Mouse (Mus musculus): Measurements from ENCODE around the gene Lhx1. TPM values are rescaled to one million over a fixed set of nuclear protein-coding genes. Genes with fewer than 3 reads are reported as not detected.

The Lhx1 gene
- polyA plus RNA-seq (2014; fragmentation: Nextera tagmentation; extraction: Ambion mirVana): 42.4 and 46.3 TPM in 2 replicates

DNA sequence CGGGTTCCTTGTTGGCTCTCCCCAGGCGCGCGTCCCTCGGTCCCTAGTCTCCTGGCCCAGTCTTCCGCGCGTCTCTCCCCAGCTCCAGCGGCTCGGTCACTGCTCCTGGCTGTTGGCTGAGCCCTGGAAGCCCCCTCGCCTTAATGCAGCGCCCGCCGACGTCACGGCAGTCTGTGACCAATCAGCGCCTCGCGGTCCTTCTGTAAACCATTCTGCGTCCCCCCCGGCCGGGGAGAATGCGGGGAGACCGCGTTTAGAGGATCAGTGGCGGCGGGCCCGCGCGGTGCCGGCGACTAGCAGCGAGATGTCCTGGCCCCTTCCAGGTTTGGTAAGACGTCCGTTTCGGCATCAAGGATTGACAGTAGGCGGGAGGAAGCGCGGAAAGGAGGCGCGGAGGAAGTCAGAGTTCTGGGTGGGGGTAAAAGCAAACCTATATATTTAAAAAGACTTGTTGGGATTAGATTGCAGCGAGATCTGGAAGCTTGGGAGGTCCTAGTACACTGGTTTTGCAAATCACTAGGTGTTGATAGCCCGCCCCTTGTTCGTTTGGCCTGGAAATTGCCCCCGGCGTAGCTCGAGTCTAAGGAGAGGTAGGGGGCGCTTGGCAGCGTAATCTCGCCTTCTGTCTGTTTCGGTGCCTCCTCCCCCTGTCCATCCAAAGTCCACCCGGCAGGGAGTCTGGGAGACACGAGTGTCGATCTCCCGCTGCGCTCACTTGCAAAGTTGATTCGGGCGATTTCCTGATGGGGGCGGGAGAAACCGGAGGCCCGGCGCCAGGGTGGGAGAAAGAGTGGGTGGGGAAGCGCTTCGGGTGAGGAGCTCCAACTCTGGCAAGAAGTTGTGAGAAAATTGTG is at the start of gene Lhx1:
Lhx1 (minus strand) TSS at position 115 of the 854 bp plus-strand sequence.
- Histone ChIP-seq H3K4me2 (ENCODE audit: low read depth) (peak within 1 kb of the TSS; percentile 86), H3K4me1 (ENCODE audit: control insufficient read depth, insufficient read depth, low read length) (peaks cover 13% of the 10 kb centered on the region), H3K27ac (ENCODE audit: low read depth, low read length) (peak within 1 kb of the TSS; percentile 67), H3K36me3 (ENCODE audit: control insufficient read depth, insufficient read depth, low read length) (no peaks in the 10 kb centered on the region), H3K9me3 (ENCODE audit: control insufficient read depth, low read length) (no peaks in the 10 kb centered on the region), H3K9ac (ENCODE audit: low read length) (peak within 1 kb of the TSS; percentile 66), H3K27me3 (ENCODE audit: control insufficient read depth, insufficient read depth, low read length) (peaks cover 94% of the 10 kb centered on the region), H3K4me3 (ENCODE audit: low read depth, low read length) (peak within 1 kb of the TSS; percentile 53)
- peak; percentile 90 for ATAC-seq (ENCODE audit: insufficient read depth, low FRiP score, low TSS enrichment)
- DNase-seq (ENCODE audit: low spot score): peak; percentile 90
- WGBS: under 1% methylated on average over 64 of the region's 64 CpGs

DNA sequence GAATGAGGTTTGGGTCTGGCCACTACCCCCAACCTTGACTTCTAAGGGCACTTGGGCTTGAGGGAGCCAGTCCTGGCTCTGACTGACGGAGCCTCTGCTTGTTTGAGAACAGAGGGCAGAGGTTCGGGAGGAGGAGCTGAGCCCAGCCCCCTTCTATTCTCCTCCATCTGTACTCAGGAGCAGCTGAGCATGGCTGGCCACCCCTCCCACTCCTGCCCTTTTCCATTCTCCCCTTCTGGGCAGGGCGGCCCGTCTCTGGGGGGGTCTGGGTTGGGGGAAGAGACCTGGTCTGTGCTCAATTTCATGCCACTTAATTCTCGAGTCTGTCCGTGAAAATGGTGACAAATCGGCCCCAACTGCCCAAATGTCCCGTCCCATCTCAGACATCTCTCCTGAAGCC is 49.5 kb upstream of the Lhx1 start:
- H3K4me2 ChIP-seq (ENCODE audit: low read depth): no peak overlapping the region
- DNase-seq (ENCODE audit: low spot score) (peak; percentile 57), ATAC-seq (ENCODE audit: insufficient read depth, low FRiP score, low TSS enrichment) (peak; percentile 71; the same call in 1 of the 2 replicates)
- peaks cover 11% of the 10 kb centered on the region; the same call in 1 of the 2 replicates for H3K4me1 ChIP-seq (ENCODE audit: control insufficient read depth, insufficient read depth, low read length)
- WGBS: 25% methylated on average over 8 of the region's 8 CpGs
- no peaks in the 10 kb centered on the region for H3K27me3 ChIP-seq (ENCODE audit: control insufficient read depth, insufficient read depth, low read length)
- no peaks in the 10 kb centered on the region for H3K9me3 ChIP-seq (ENCODE audit: control insufficient read depth, low read length)
- no peaks in the 10 kb centered on the region for H3K36me3 ChIP-seq (ENCODE audit: control insufficient read depth, insufficient read depth, low read length)
- no peak overlapping the region for H3K27ac ChIP-seq (ENCODE audit: low read depth, low read length)
- no peak overlapping the region for H3K4me3 ChIP-seq (ENCODE audit: low read depth, low read length)
- H3K9ac ChIP-seq (ENCODE audit: low read length): no peak overlapping the region

DNA sequence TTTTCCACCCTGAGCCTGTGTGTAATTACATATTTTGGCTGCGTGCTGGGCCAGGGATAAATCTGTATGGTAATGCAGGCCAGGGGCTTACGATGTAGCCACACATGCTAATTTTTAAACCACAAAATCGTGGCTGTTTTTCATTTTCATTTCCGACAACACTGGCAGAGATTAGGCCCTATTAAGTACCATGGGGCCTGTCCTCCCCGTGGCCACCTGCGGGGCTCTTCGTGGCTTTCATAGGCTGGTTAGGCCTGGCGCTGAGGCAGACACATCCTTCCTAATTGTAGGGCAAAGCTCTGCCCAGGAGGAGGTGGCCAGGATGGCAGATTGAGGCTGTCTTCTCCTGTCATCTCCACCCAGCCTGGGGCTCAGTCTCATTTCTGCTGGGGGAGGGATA is 48.3 kb upstream of the Lhx1 start:
- no peaks in the 10 kb centered on the region for H3K9me3 ChIP-seq (ENCODE audit: control insufficient read depth, low read length)
- no peak overlapping the region for H3K27ac ChIP-seq (ENCODE audit: low read depth, low read length)
- H3K9ac ChIP-seq (ENCODE audit: low read length): no peak overlapping the region
- no peaks in the 10 kb centered on the region for H3K27me3 ChIP-seq (ENCODE audit: control insufficient read depth, insufficient read depth, low read length)
- 67% methylated on average over 8 of the region's 8 CpGs for WGBS
- H3K4me3 ChIP-seq (ENCODE audit: low read depth, low read length): no peak overlapping the region
- no peaks in the 10 kb centered on the region for H3K36me3 ChIP-seq (ENCODE audit: control insufficient read depth, insufficient read depth, low read length)
- H3K4me2 ChIP-seq (ENCODE audit: low read depth): no peak overlapping the region
- H3K4me1 ChIP-seq (ENCODE audit: control insufficient read depth, insufficient read depth, low read length): peaks cover 12% of the 10 kb centered on the region; the same call in 1 of the 2 replicates
- no peak for DNase-seq (ENCODE audit: low spot score)
- no peak for ATAC-seq (ENCODE audit: insufficient read depth, low FRiP score, low TSS enrichment)

DNA sequence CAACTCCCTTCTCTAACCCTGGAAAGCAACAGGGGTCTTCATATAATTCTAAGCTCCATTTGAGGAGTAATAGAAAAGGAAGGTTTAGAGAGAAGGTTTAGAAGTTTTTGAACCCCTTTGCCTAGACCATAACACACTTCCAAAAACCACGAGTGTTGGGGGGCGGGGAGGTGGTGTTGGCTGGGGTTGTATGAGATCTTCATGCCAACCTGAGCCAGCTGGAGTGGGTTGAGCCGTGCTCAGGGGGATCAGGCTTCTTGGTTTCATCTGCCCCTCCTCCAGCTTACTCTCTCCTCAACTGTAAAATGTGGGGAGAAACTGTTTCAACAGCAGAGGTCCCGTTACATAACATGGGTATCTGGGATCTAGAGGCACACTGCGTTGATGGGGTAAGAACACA is 45.5 kb upstream of the Lhx1 start:
- Histone ChIP-seq H3K4me1 (ENCODE audit: control insufficient read depth, insufficient read depth, low read length) (peaks cover 20% of the 10 kb centered on the region; the same call in 1 of the 2 replicates), H3K27me3 (ENCODE audit: control insufficient read depth, insufficient read depth, low read length) (no peaks in the 10 kb centered on the region), H3K9me3 (ENCODE audit: control insufficient read depth, low read length) (no peaks in the 10 kb centered on the region), H3K4me2 (ENCODE audit: low read depth) (no peak overlapping the region), H3K36me3 (ENCODE audit: control insufficient read depth, insufficient read depth, low read length) (no peaks in the 10 kb centered on the region), H3K9ac (ENCODE audit: low read length) (no peak overlapping the region), H3K27ac (ENCODE audit: low read depth, low read length) (peak overlapping the region; percentile 69), H3K4me3 (ENCODE audit: low read depth, low read length) (no peak overlapping the region)
- 66% methylated on average over 5 of the region's 5 CpGs for WGBS
- ATAC-seq (ENCODE audit: insufficient read depth, low FRiP score, low TSS enrichment) (no peak), DNase-seq (ENCODE audit: low spot score) (no peak)

DNA sequence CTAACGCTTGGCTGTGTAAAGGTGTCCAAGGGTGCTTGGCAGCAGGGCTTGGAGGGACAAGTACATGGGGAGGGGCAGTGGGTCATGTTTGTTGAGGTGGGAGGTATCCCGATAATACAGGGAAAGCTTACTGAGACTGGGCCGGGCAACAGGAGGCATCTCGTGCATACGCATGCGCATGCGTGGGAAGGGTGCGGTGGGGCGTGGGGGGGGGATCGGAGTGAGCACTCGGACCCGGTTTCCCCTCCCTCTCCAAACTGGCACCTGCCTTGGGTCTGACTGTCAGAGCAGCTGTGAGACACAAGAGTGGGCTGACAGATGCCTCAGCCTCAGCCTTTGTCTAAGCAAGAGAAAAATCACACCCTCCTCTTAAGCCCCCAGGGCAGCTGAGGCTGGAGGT is 45.1 kb upstream of the Lhx1 start:
- Histone ChIP-seq H3K4me1 (ENCODE audit: control insufficient read depth, insufficient read depth, low read length) (peaks cover 20% of the 10 kb centered on the region; the same call in 1 of the 2 replicates), H3K9ac (ENCODE audit: low read length) (no peak overlapping the region), H3K36me3 (ENCODE audit: control insufficient read depth, insufficient read depth, low read length) (no peaks in the 10 kb centered on the region), H3K4me3 (ENCODE audit: low read depth, low read length) (no peak overlapping the region), H3K4me2 (ENCODE audit: low read depth) (no peak overlapping the region), H3K27me3 (ENCODE audit: control insufficient read depth, insufficient read depth, low read length) (no peaks in the 10 kb centered on the region), H3K27ac (ENCODE audit: low read depth, low read length) (peak overlapping the region; percentile 69), H3K9me3 (ENCODE audit: control insufficient read depth, low read length) (no peaks in the 10 kb centered on the region)
- WGBS: 54% methylated on average over 12 of the region's 12 CpGs
- DNase-seq (ENCODE audit: low spot score): peak; percentile 49
- no peak; the same call in 1 of the 2 replicates for ATAC-seq (ENCODE audit: insufficient read depth, low FRiP score, low TSS enrichment)

DNA sequence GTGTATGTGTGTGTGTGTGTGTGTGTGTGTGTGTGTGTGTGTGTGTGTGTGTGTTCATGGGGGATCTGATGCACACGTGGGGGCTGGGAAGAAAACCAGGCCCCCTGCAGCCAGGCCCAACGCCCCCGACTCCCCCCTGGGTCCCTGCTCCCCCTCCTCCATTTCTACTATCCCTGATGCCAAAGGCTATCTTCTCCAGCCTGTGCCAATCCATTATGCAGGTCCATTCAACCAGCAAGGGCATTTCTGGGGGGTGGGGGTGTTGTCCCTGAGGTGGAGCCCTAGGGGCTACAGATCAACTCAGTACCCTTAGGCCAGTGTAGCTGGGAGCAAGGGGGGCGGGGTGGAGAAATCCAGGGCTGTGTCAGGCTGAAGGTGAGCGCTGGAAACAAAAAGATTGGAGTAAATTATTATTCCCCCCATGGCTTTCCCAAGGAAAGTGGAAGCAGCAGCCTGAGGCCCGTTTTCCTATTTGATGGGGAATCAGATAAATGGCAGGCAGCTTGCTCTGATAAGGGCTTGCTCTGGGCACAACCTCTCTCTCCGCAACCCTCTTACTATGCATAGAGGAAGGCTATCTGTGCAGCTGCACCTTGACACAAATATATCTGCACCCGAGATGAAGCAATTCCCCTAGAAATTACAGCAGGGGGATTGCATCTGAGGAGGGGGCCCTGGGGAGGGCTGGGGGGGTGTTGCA is 43.9 kb upstream of the Lhx1 start:
- no peak overlapping the region for H3K4me3 ChIP-seq (ENCODE audit: low read depth, low read length)
- ATAC-seq (ENCODE audit: insufficient read depth, low FRiP score, low TSS enrichment) (no peak), DNase-seq (ENCODE audit: low spot score) (peak; percentile 41)
- no peak overlapping the region for H3K9ac ChIP-seq (ENCODE audit: low read length)
- peak overlapping the region; percentile 77 for H3K27ac ChIP-seq (ENCODE audit: low read depth, low read length)
- H3K4me2 ChIP-seq (ENCODE audit: low read depth): no peak overlapping the region
- H3K27me3 ChIP-seq (ENCODE audit: control insufficient read depth, insufficient read depth, low read length): no peaks in the 10 kb centered on the region
- H3K36me3 ChIP-seq (ENCODE audit: control insufficient read depth, insufficient read depth, low read length): no peaks in the 10 kb centered on the region
- H3K9me3 ChIP-seq (ENCODE audit: control insufficient read depth, low read length): no peaks in the 10 kb centered on the region
- 63% methylated on average over 7 of the region's 8 CpGs for WGBS
- H3K4me1 ChIP-seq (ENCODE audit: control insufficient read depth, insufficient read depth, low read length): peaks cover 19% of the 10 kb centered on the region; the same call in 1 of the 2 replicates

DNA sequence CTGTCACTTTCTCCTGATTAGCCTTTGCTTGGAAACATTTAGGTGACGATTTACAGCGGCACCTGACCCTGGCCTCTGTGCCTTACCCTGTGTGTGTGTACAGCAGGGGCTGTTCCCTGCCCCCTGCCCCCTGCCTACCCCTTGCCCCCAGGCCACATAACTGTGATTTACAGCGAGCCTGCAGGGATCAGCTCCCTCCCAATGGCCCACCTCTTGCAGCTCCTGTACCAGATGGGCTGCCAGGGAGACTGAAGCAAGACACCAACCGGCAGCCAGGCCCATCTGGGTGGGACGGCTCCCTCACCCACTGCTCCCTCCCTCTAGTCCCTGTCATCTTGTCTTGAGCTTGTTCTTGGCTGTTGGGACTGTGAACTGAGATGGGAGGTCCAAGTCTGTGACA is 43.1 kb upstream of the Lhx1 start:
- DNase-seq (ENCODE audit: low spot score) (peak; percentile 53), ATAC-seq (ENCODE audit: insufficient read depth, low FRiP score, low TSS enrichment) (peak; percentile 66)
- H3K9ac ChIP-seq (ENCODE audit: low read length): no peak overlapping the region
- WGBS: 13% methylated on average over 5 of the region's 5 CpGs
- peaks cover 19% of the 10 kb centered on the region for H3K4me1 ChIP-seq (ENCODE audit: control insufficient read depth, insufficient read depth, low read length)
- peak overlapping the region; percentile 77 for H3K27ac ChIP-seq (ENCODE audit: low read depth, low read length)
- no peak overlapping the region for H3K4me2 ChIP-seq (ENCODE audit: low read depth)
- H3K27me3 ChIP-seq (ENCODE audit: control insufficient read depth, insufficient read depth, low read length): no peaks in the 10 kb centered on the region
- no peak overlapping the region for H3K4me3 ChIP-seq (ENCODE audit: low read depth, low read length)
- H3K9me3 ChIP-seq (ENCODE audit: control insufficient read depth, low read length): no peaks in the 10 kb centered on the region
- H3K36me3 ChIP-seq (ENCODE audit: control insufficient read depth, insufficient read depth, low read length): no peaks in the 10 kb centered on the region

DNA sequence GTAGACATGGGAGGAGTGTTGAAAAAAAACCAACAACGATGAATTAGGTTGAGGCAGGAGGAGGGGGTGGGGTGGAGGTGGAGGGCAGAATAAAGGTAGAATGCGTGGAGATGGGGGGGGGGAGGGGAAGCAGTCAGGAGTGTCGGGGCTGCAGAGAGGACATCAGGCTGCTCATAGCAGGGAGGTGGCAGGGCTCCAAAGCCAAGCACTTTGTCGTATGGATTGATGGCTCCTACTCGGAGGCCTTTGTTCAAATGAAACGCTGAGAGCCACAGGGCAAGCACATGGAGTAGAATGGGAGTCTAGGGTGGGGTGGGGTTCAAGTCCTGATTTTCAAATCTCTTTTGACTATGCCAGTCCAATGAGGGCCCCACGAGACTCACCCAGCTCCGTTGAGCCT is 41.4 kb upstream of the Lhx1 start:
- WGBS: 39% methylated on average over 8 of the region's 8 CpGs
- H3K4me2 ChIP-seq (ENCODE audit: low read depth): no peak overlapping the region
- no peaks in the 10 kb centered on the region for H3K9me3 ChIP-seq (ENCODE audit: control insufficient read depth, low read length)
- ATAC-seq (ENCODE audit: insufficient read depth, low FRiP score, low TSS enrichment): no peak
- H3K4me1 ChIP-seq (ENCODE audit: control insufficient read depth, insufficient read depth, low read length): peaks cover 27% of the 10 kb centered on the region
- no peak overlapping the region for H3K9ac ChIP-seq (ENCODE audit: low read length)
- no peak for DNase-seq (ENCODE audit: low spot score)
- H3K4me3 ChIP-seq (ENCODE audit: low read depth, low read length): no peak overlapping the region
- H3K27me3 ChIP-seq (ENCODE audit: control insufficient read depth, insufficient read depth, low read length): no peaks in the 10 kb centered on the region
- H3K36me3 ChIP-seq (ENCODE audit: control insufficient read depth, insufficient read depth, low read length): no peaks in the 10 kb centered on the region
- H3K27ac ChIP-seq (ENCODE audit: low read depth, low read length): no peak overlapping the region

Measured in neural tube, embryonic 11.5 days (tissue).